Mouse (Mus musculus): ENCODE measurements around the gene Exosc2. TPM values are rescaled to one million over a fixed set of nuclear protein-coding genes. Genes with fewer than 3 reads are reported as not detected.
"Not testable (repeated sequence)": the region's sequence is repeated elsewhere in the genome, so short reads cannot be mapped to it uniquely, and the experiment has no call there.

The Exosc2 gene
- polyA plus RNA-seq, 1 experiment from 2014 or later, result 51.3 TPM

DNA sequence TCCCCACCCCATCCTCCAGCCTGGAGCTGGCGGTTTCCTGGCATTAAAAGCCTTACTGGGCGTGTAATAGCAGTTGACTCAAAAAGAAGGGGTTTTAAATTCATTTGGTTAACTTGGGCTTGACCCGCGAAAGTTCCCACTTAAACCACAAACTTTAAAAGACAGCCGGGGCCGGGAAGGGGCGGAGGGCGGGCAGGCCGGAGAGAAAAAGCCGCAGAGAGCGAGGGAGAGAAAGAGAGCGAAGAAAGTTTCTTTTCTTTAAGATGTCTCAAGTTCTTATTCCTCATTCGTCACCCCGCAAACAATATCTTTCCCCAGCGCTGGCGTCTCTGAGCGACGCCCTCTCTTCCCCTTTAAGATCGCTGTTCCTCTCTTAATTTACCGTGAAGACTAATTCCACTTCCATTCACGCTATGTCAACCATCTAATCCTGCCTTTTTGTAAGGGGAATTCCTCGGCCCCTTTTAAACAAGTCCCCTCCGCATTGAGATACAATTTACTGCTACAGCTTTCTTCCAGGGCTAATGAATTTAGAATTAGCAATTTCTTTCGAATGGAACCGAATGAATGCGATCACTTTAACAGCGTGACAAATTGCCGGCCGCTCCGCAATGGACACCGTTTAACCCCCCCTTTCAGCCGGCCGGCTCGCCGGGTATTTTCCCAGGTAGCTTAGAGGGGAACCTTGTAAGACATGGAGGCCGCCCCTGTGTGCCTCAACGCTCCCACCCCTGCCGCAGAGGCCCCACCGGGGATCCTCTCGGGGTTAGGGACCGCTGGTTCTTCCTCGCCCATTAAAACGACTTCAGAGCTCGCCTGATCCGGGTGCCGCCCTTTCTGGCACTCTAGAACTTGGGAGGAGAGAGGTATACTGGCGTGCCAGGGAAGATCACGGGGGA is 29.7 kb upstream of the Exosc2 start:
- H3K4me1 ChIP-seq, result peaks cover 59% of the 10 kb centered on the region
- no peaks in the 10 kb centered on the region for H3K9me3 ChIP-seq
- ATAC-seq (ENCODE audit: low FRiP score, low read depth), result peak; percentile 39; the same call in 1 of the 2 replicates
- under 1% methylated on average over 48 of the region's 48 CpGs for WGBS
- peaks cover 96% of the 10 kb centered on the region for H3K27me3 ChIP-seq (replicated peaks)
- peak overlapping the region; percentile 53 for H3K4me2 ChIP-seq (replicated peaks)
- peak overlapping the region; percentile 54 for H3K9ac ChIP-seq
- no peak overlapping the region; the same call in none of the 2 replicates for H3K27ac ChIP-seq
- no peaks in the 10 kb centered on the region for H3K36me3 ChIP-seq
- H3K4me3 ChIP-seq, result peak overlapping the region; percentile 31

DNA sequence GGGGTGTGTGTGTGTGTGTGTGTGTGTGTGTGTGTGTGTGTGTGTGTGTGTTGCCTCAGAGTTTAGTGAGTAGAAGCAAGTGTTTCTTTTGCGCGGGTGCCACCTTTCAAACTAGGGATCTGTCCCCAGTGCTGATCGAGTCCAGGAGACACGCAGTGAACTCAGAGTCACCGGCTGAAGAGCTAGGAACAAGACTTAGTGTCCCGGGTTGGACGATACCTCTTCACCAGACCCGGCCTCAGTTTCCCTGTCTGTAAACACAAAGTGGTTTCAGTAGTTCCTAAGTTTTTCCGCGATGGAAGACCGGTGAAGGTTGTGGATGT is 29.0 kb upstream of the Exosc2 start:
- no peak overlapping the region for H3K27ac ChIP-seq
- H3K27me3 ChIP-seq (replicated peaks), result peaks cover 96% of the 10 kb centered on the region
- peaks cover 53% of the 10 kb centered on the region for H3K4me1 ChIP-seq
- no peaks in the 10 kb centered on the region for H3K9me3 ChIP-seq
- H3K9ac ChIP-seq, result peak overlapping the region; percentile 51
- 1% methylated on average over 11 of the region's 11 CpGs for WGBS
- no peak for ATAC-seq (ENCODE audit: low FRiP score, low read depth)
- H3K4me3 ChIP-seq, result peak overlapping the region; percentile 31
- peak overlapping the region; percentile 47 for H3K4me2 ChIP-seq (replicated peaks)
- no peaks in the 10 kb centered on the region for H3K36me3 ChIP-seq

DNA sequence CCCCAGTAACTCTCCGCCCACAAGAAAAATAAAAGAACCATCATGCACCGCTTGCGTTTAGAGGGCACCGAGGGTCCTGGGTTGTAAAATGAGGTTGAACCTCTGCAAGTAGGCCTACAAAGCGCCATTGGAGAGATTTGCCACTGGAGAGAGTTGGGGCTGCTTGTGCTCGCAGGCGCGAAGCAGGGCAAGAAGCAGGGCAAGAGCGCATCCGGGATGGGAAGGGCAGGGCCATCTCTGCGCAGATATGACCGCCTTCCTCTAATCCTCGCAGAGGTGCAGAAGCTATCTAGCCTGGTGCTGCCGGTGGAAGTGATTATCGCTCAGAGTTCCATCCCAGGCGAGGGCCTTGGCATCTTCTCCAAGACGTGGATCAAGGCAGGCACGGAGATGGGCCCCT is 28.6 kb upstream of the Exosc2 start:
- H3K27ac ChIP-seq, result no peak overlapping the region
- peak overlapping the region; percentile 47 for H3K4me2 ChIP-seq (replicated peaks)
- ATAC-seq (ENCODE audit: low FRiP score, low read depth), result no peak
- H3K27me3 ChIP-seq (replicated peaks), result peaks cover 96% of the 10 kb centered on the region
- H3K4me3 ChIP-seq, result peak overlapping the region; percentile 31
- 2% methylated on average over 18 of the region's 18 CpGs for whole genome bisulfite sequencing
- H3K4me1 ChIP-seq, result peaks cover 48% of the 10 kb centered on the region
- H3K9ac ChIP-seq, result peak overlapping the region; percentile 51
- no peaks in the 10 kb centered on the region for H3K36me3 ChIP-seq
- no peaks in the 10 kb centered on the region for H3K9me3 ChIP-seq

GRCm38 (mm10) chr2:31653971-31654853 is 16.3 kb upstream of the Exosc2 start:
- peaks cover 3% of the 10 kb centered on the region; the same call in 1 of the 2 replicates for H3K9me3 ChIP-seq
- H3K36me3 ChIP-seq, result no peaks in the 10 kb centered on the region
- peaks cover 95% of the 10 kb centered on the region for H3K27me3 ChIP-seq (replicated peaks)
- peak; percentile 50; the same call in 1 of the 2 replicates for ATAC-seq (ENCODE audit: low FRiP score, low read depth)
- peak overlapping the region; percentile 50 for H3K4me3 ChIP-seq
- 0 out of 2 replicates have a peak overlapping the region, but pooled peaks have one; percentile 22 for H3K9ac ChIP-seq
- no peak overlapping the region for H3K27ac ChIP-seq
- under 1% methylated on average over 109 of the region's 109 CpGs for WGBS
- peaks cover 12% of the 10 kb centered on the region for H3K4me1 ChIP-seq
- peak overlapping the region; percentile 86 for H3K4me2 ChIP-seq (replicated peaks)

- 7% methylated on average over 22 of the region's 22 CpGs for WGBS
- Histone ChIP-seq H3K9me3 (peaks cover 5% of the 10 kb centered on the region; the same call in 1 of the 2 replicates), H3K27me3 (replicated peaks) (peaks cover 94% of the 10 kb centered on the region), H3K4me3 (peak overlapping the region; percentile 50), H3K4me2 (replicated peaks) (peak overlapping the region; percentile 86), H3K4me1 (peaks cover 12% of the 10 kb centered on the region), H3K27ac (no peak overlapping the region), H3K9ac (no peak overlapping the region), H3K36me3 (no peaks in the 10 kb centered on the region)
- ATAC-seq (ENCODE audit: low FRiP score, low read depth), result no peak
Measured at GRCm38 (mm10) chr2:31654854-31655559, 15.5 kb upstream of the Exosc2 start.

GRCm38 (mm10) chr2:31656374-31656773 is 14.1 kb upstream of the Exosc2 start:
- 87% methylated on average over 7 of the region's 7 CpGs for WGBS
- H3K27me3 ChIP-seq (replicated peaks), result peaks cover 83% of the 10 kb centered on the region
- no peak overlapping the region for H3K4me2 ChIP-seq (replicated peaks)
- H3K4me1 ChIP-seq, result peaks cover 12% of the 10 kb centered on the region
- no peak overlapping the region for H3K27ac ChIP-seq
- H3K36me3 ChIP-seq, result no peaks in the 10 kb centered on the region
- peaks cover 5% of the 10 kb centered on the region; the same call in 1 of the 2 replicates for H3K9me3 ChIP-seq
- H3K9ac ChIP-seq, result no peak overlapping the region
- no peak overlapping the region for H3K4me3 ChIP-seq
- no peak for ATAC-seq (ENCODE audit: low FRiP score, low read depth)

DNA sequence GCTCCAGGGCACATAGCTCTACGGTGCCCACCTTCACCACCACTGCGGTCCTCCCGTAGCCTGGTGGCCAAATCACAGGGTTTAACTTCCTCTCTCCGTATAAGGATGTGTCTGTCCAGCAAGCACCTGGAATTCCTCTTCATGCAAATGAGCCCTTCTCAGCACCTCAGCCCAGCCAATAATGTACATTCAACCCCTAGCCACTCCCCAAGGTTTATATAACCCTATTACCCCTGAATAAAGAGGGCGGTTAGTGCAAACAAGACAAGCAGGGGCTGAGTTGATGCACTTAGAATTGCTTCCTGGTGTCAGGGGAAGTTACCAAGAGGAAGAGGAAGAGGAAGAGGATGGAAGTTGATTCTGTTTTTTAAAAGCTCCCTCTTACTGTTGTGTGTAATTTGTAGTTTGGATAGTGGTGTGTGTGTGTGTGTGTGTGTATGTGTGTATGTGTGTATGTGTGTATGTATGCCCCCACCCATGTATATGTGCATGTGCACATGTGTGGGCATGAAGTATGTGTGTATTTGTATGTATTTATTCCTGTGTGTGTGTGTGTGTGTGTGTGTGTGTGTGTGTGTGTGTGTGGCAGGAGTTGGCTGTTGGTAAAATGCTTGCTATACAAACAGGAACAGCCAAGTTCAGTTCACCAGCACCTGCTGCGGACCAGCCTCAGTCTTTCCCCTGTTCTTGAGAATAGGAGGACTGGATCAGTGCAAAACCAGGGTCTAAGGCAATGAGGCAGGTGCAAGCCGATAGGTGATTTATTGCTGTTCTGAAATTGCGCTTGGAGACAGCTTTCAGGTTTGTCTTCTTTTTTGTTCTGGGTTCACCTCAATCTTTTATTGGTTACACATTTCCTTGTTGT is 7.3 kb upstream of the Exosc2 start:
- Histone ChIP-seq H3K9me3 (peaks cover 5% of the 10 kb centered on the region; the same call in 1 of the 2 replicates), H3K9ac (no peak overlapping the region), H3K4me2 (replicated peaks) (no peak overlapping the region), H3K36me3 (no peaks in the 10 kb centered on the region), H3K27ac (no peak overlapping the region), H3K4me3 (no peak overlapping the region), H3K4me1 (no peaks in the 10 kb centered on the region), H3K27me3 (replicated peaks) (peaks cover 69% of the 10 kb centered on the region)
- WGBS, result 67% methylated on average over 8 of the region's 8 CpGs
- ATAC-seq (ENCODE audit: low FRiP score, low read depth), result no peak

- no peaks in the 10 kb centered on the region for H3K36me3 ChIP-seq
- H3K4me3 ChIP-seq, result no peak overlapping the region
- peaks cover 5% of the 10 kb centered on the region; the same call in 1 of the 2 replicates for H3K9me3 ChIP-seq
- no peak overlapping the region for H3K27ac ChIP-seq
- no peak overlapping the region for H3K9ac ChIP-seq
- H3K27me3 ChIP-seq (replicated peaks), result peaks cover 64% of the 10 kb centered on the region
- no peak for ATAC-seq (ENCODE audit: low FRiP score, low read depth)
- H3K4me1 ChIP-seq, result no peaks in the 10 kb centered on the region
- 90% methylated on average over 1 of the region's 1 CpGs for WGBS
- no peak overlapping the region for H3K4me2 ChIP-seq (replicated peaks)
Measured at GRCm38 (mm10) chr2:31663804-31664180, 6.7 kb upstream of the Exosc2 start.

DNA sequence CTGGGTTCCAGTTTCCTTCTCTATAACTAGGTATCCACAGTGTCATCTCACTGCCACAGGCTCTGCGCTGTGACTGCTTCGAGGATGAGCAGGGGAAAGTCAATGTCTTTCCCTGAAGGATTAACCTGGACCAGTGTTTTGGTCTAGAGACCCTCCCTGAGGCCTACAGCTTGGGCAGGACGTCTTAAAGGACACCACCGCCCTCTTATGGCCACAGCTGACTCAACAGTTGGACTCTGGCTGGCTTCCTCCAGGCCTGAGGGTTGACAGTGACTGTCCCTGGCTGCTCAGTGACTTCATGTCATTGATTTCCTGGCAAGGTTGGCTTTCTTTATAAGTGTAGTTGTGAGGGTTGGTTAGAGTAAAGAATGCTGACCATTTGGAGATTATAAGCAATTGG is 3.2 kb upstream of the Exosc2 start:
- no peak overlapping the region for H3K9ac ChIP-seq
- H3K9me3 ChIP-seq, result no peaks in the 10 kb centered on the region
- H3K4me3 ChIP-seq, result no peak overlapping the region
- H3K4me2 ChIP-seq (replicated peaks), result no peak overlapping the region
- 26% methylated on average over 4 of the region's 4 CpGs for WGBS
- no peak for ATAC-seq (ENCODE audit: low FRiP score, low read depth)
- H3K4me1 ChIP-seq, result peaks cover 12% of the 10 kb centered on the region
- H3K36me3 ChIP-seq, result peaks cover 1% of the 10 kb centered on the region; the same call in 1 of the 2 replicates
- H3K27ac ChIP-seq, result no peak overlapping the region
- H3K27me3 ChIP-seq (replicated peaks), result peaks cover 42% of the 10 kb centered on the region

DNA sequence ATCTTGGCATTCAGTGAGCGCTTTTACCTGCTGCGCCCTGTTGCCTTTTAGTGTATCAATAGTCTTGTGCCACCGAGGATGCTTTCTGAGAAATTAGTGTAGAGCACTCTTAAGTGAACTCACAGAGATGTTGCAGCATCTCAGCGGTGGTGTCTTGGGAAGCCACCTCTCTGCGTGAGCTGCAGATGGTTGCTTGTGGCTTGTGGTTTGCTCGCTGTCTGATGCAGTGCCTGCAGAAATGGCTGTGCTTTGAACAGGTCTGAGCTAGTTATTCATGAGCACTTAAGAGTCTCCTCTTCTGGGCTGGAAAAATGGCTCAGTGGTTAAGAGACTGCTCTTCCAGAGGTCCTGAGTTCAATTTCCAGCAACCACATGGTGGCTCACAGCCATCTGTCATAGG is 8.1 kb downstream of the Exosc2 start:
- no peaks in the 10 kb centered on the region for H3K27me3 ChIP-seq (replicated peaks)
- H3K9me3 ChIP-seq, result no peaks in the 10 kb centered on the region
- peaks cover 70% of the 10 kb centered on the region for H3K36me3 ChIP-seq
- no peak for ATAC-seq (ENCODE audit: low FRiP score, low read depth)
- no peak overlapping the region for H3K4me3 ChIP-seq
- H3K4me1 ChIP-seq, result no peaks in the 10 kb centered on the region
- 97% methylated on average over 6 of the region's 6 CpGs for WGBS
- no peak overlapping the region for H3K27ac ChIP-seq
- H3K4me2 ChIP-seq (replicated peaks), result no peak overlapping the region
- no peak overlapping the region for H3K9ac ChIP-seq

DNA sequence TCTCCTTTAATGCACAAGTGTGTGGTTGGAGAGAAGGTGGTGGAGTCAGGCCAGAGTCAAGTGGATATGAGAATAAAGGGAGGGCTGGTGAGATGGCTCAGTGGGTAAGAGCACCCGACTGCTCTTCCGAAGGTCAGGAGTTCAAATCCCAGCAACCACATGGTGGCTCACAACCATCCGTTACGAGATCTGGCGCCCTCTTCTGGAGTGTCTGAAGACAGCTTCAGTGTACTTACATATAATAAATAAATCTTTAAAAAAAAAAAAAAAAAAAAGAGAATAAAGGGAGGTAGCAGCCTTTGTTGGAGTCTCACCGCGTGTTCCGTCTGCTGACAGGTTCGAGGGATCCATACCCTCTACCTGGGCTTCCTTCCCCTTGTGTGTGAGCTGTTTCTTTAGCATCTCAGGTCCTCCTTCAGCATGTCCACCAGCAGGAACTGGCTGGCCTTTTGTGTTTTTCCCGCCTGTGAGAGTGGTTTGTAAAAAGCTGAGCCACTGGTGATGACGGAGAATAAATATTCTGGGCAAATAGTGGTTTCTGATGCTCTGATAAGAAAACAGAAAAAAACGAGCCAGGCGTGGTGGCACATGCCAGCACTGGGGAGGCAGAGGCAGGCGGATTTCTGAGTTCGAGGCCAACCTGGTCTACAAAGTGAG is 10.7 kb downstream of the Exosc2 start:
- H3K9ac ChIP-seq; ATAC-seq (ENCODE audit: low FRiP score, low read depth); H3K27ac ChIP-seq; H3K4me1 ChIP-seq; H3K4me3 ChIP-seq; H3K9me3 ChIP-seq; H3K27me3 ChIP-seq (replicated peaks); H3K4me2 ChIP-seq (replicated peaks): not testable (repeated sequence)
- WGBS, result 89% methylated on average over 15 of the region's 15 CpGs
- H3K36me3 ChIP-seq, result peaks cover 46% of the 10 kb centered on the region

All from neural tube, embryonic 12.5 days (tissue).